Mouse (Mus musculus) midbrain, embryonic 11.5 days (tissue): ENCODE results near the gene Sp7. TPM values are rescaled to one million over a fixed set of nuclear protein-coding genes. Genes with fewer than 3 reads are reported as not detected.

ENCODE experiments used
- ATAC-seq: fragments of 200-750 bp; cut with Nextera tagmentation; 2 replicates; pipeline ENCODE4 v1.8.0; 2017; ENCODE audit warnings: moderate TSS enrichment, moderate library complexity; ENCODE audit not compliant: low FRiP score
- DNase-seq: peaks from one replicate; pipeline ENCODE4 v3.0.0; 2015; ENCODE audit warnings: low spot score; ENCODE audit errors: missing footprints
- H3K27ac ChIP-seq: fragments of 300-500 bp; sonication (generic); 2 replicates; pipeline ENCODE4 v1.5.1; 2014; ENCODE audit warnings: low read depth, low read length
- H3K27me3 ChIP-seq: fragments of 300-500 bp; sonication (generic); 2 replicates; pipeline ENCODE4 v1.6.1; 2014; ENCODE audit warnings: mild to moderate bottlenecking, low read length, moderate library complexity, mixed read lengths; ENCODE audit not compliant: control insufficient read depth, insufficient read depth
- H3K36me3 ChIP-seq: fragments of 300-500 bp; sonication (generic); 2 replicates; pipeline ENCODE4 v1.6.1; 2014; ENCODE audit warnings: mild to moderate bottlenecking, low read length, moderate library complexity, mixed read lengths; ENCODE audit not compliant: control insufficient read depth, insufficient read depth
- H3K4me1 ChIP-seq: fragments of 300-500 bp; sonication (generic); 2 replicates; pipeline ENCODE4 v1.6.1; 2014; ENCODE audit warnings: low read length; ENCODE audit not compliant: control insufficient read depth, insufficient read depth
- H3K4me2 ChIP-seq: fragments of 300-500 bp; sonication (generic); 2 replicates; pipeline ENCODE4 v1.6.1; 2014; ENCODE audit warnings: mild to moderate bottlenecking, moderate library complexity
- H3K4me3 ChIP-seq: fragments of 300-500 bp; sonication (generic); 2 replicates; pipeline ENCODE4 v1.5.1; 2014; ENCODE audit warnings: low read depth, low read length
- H3K9ac ChIP-seq: fragments of 300-500 bp; sonication (generic); 2 replicates; pipeline ENCODE4 v1.6.1; 2014; ENCODE audit warnings: low read length
- H3K9me3 ChIP-seq: fragments of 300-500 bp; sonication (generic); 2 replicates; pipeline ENCODE4 v1.6.1; 2016; ENCODE audit warnings: low read length; ENCODE audit not compliant: control insufficient read depth
- WGBS: fragments of 180-500 bp; shearing (Covaris S2); extraction: QIAGEN DNeasy Blood & Tissue Kit; methylation state at CpG from one replicate; pipeline ENCODE4 v1.1.7; 2014; 5-methylcytosine and 5-hydroxymethylcytosine counted together
- polyA plus RNA-seq: library from polyadenylated mRNA; unstranded; fragments of >200 nt; fragmentation: Nextera tagmentation; extraction: Ambion mirVana; gene quantifications from 2 replicates; pipeline ENCODE4 v1.2.1, GENCODE M21; 2014

The Sp7 gene
- polyA plus RNA-seq, 1 experiment from 2014 or later, result 0.51 TPM

DNA sequence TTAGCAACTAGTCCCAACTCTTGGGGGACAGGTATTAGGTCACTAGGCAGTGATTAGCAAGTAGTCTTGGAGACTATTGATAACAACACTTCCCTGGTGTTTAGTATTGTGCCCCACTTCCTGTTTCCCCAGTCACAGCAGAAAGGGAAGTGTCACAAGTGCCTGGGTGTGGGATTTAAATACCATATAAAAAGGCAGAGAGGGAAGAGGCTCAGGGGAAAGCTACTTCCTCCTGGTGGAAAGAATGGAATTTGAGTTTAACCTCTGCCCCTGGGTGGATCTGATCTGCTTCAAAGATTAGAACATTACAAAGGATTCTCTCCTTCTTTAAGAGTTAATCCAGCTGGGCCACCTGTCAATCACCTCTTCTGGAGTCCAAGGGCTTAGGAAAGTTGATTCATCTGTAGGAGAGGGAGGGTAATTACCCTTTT is 26.6 kb upstream of the Sp7 start:
- Histone ChIP-seq H3K4me3 (no peak overlapping the region), H3K4me1 (peaks cover 10% of the 10 kb centered on the region), H3K9me3 (no peaks in the 10 kb centered on the region), H3K36me3 (no peaks in the 10 kb centered on the region), H3K27me3 (peaks cover 6% of the 10 kb centered on the region; the same call in 1 of the 2 replicates), H3K9ac (no peak overlapping the region), H3K4me2 (no peak overlapping the region), H3K27ac (no peak overlapping the region)
- DNase-seq (peak; percentile 89), ATAC-seq (no peak)

DNA sequence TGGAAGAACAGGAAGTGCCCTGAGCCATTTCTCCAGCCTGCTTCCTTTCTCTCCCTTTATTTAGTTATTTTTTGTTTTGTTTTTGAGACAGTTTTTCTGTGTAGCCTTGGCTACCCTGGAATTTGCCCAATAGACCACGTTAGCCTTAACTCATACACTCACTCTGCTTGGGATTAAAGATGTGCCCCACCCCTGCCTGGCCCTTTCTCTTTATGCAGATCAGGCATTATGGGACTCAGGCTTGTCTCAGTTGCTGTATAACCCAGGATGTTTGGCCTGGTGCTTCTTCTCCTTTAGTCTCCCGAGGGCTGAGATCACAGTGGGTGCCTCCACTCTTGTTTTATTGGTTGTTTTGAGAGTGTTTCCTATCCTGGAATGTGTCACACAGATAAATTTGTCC is 25.5 kb upstream of the Sp7 start:
- peaks cover 9% of the 10 kb centered on the region for H3K4me1 ChIP-seq
- H3K4me3 ChIP-seq, result no peak overlapping the region
- no peak for ATAC-seq
- no peak overlapping the region for H3K27ac ChIP-seq
- H3K36me3 ChIP-seq, result no peaks in the 10 kb centered on the region
- H3K9ac ChIP-seq, result no peak overlapping the region
- H3K4me2 ChIP-seq, result no peak overlapping the region
- peaks cover 4% of the 10 kb centered on the region; the same call in 1 of the 2 replicates for H3K27me3 ChIP-seq
- 29% methylated on average over 2 of the region's 2 CpGs for WGBS
- no peak for DNase-seq
- no peaks in the 10 kb centered on the region for H3K9me3 ChIP-seq

DNA sequence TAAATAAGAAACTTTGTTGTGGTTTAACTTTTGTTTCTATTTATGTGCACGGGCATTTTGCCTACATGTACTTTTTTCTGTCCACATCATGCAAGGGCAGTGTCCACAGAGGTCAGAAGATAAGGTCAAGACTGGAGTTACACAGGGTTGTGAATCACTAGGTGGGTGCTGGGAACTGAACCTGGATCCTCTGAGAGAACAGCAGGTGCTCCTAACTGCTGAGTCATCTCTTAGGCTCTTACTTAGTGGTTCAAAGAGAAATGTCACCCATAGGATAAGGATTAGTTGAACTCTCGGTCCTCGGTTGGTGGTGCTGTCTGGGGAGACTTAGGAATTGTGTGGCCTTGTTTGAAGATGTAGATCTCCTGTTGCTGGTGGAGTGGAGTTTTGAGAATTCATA is 22.0 kb upstream of the Sp7 start:
- ATAC-seq, result no peak
- Histone ChIP-seq H3K27ac (no peak overlapping the region), H3K36me3 (no peaks in the 10 kb centered on the region), H3K9me3 (no peaks in the 10 kb centered on the region), H3K27me3 (no peaks in the 10 kb centered on the region; the same call in 1 of the 2 replicates), H3K9ac (no peak overlapping the region), H3K4me1 (peaks cover 7% of the 10 kb centered on the region), H3K4me2 (no peak overlapping the region), H3K4me3 (no peak overlapping the region)
- WGBS, result 80% methylated on average over 3 of the region's 3 CpGs
- DNase-seq, result no peak

DNA sequence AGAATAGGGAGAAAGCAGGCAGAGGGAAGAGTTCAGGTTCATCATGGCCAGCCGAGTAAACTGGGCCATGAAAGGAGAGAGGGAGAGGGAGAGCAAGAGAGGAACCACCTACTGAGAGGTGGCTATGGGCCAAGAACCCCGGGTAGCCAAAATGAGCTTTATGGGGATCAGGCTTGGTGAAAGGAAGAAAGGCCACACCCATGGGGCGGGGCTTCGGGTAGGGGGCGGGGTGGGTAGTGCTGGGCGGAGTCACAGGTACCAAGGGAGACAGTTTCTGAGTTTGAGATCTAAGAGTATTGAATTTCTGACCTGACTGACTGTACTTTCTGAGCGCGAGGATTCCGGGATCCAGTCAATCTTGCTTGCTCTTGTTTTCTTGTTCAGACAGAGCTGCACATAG is 19.7 kb upstream of the Sp7 start:
- ATAC-seq (no peak), DNase-seq (no peak)
- 54% methylated on average over 9 of the region's 9 CpGs for WGBS
- Histone ChIP-seq H3K27me3 (no peaks in the 10 kb centered on the region; the same call in 1 of the 2 replicates), H3K9ac (no peak overlapping the region), H3K27ac (no peak overlapping the region), H3K36me3 (no peaks in the 10 kb centered on the region), H3K4me2 (no peak overlapping the region), H3K4me3 (no peak overlapping the region), H3K9me3 (no peaks in the 10 kb centered on the region), H3K4me1 (no peaks in the 10 kb centered on the region)

DNA sequence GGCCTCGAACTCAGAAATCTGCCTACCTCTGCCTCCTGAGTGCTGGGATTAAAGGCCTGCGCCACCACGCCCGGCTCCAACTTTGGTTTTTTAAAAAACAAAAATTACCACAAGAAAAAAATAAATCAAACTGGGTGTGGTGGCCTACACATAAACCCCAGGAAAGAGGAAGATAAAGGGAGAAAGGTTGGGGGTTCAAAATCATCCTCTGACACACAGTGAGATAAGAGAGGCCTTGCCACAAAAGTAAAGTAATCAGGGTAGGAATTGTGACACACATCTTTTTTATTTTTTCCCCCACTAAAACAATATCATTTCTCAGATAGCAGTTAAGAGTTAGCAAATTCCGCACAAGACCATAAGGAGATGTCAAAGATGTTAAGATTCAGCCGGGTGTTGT is 16.7 kb upstream of the Sp7 start:
- H3K27me3 ChIP-seq, result no peaks in the 10 kb centered on the region
- no peak overlapping the region for H3K4me3 ChIP-seq
- DNase-seq (no peak), ATAC-seq (no peak)
- 93% methylated on average over 6 of the region's 6 CpGs for WGBS
- H3K9ac ChIP-seq, result no peak overlapping the region
- no peak overlapping the region for H3K27ac ChIP-seq
- no peaks in the 10 kb centered on the region for H3K36me3 ChIP-seq
- H3K9me3 ChIP-seq, result no peaks in the 10 kb centered on the region
- H3K4me1 ChIP-seq, result no peaks in the 10 kb centered on the region
- no peak overlapping the region for H3K4me2 ChIP-seq

DNA sequence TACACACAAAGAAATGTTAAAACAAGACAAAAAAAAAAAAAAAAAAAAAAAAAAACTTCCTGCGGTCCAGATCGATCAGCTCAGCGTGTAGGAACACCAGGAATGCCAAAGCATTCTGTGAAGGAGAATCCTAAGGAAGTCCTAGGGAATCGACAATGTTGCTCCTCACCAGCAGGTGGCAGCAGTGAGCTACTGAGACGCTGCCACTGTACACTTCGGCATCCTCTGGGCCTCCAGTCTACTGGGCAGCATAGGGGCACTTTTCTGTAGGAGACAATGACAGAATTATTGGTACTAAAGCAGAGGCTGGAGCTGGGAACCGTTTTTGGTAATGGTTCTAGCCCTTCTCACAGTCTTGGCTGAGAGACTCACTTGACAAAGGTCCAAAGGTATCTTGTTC is 14.6 kb upstream of the Sp7 start:
- 3% methylated on average over 7 of the region's 7 CpGs for WGBS
- Histone ChIP-seq H3K4me2 (no peak overlapping the region), H3K9ac (no peak overlapping the region), H3K36me3 (no peaks in the 10 kb centered on the region), H3K4me1 (peaks cover 6% of the 10 kb centered on the region), H3K4me3 (no peak overlapping the region), H3K9me3 (no peaks in the 10 kb centered on the region), H3K27ac (no peak overlapping the region), H3K27me3 (peaks cover 2% of the 10 kb centered on the region; the same call in 1 of the 2 replicates)
- ATAC-seq (peak; percentile 71), DNase-seq (peak; percentile 98)

DNA sequence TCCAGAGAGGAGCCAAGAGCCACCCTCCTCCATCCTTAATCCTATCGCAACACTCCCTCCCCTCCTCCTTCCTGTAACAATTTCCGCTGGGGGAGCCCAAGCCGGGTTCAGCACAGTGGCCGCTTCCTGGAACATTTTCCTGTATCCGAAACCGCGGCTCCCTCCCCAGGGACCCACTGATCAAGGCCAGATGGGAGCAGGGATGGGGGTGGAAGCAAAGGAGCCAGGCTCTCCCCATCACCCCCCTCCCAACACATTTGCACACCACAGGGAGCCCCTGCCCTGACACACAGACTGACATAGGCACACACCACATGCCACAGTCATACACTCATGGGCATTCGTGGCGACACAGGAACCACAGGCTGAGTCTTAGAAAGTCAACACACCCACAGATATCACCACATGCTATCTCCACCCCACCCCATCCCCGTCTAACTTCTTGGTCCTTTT is 10.9 kb upstream of the Sp7 start:
- WGBS, result 6% methylated on average over 10 of the region's 10 CpGs
- Histone ChIP-seq H3K4me3 (no peak overlapping the region), H3K4me1 (peaks cover 10% of the 10 kb centered on the region), H3K36me3 (no peaks in the 10 kb centered on the region), H3K9me3 (no peaks in the 10 kb centered on the region), H3K27me3 (peaks cover 5% of the 10 kb centered on the region), H3K27ac (no peak overlapping the region), H3K4me2 (0 out of 2 replicates have a peak overlapping the region, but pooled peaks have one; percentile 98), H3K9ac (0 out of 2 replicates have a peak overlapping the region, but pooled peaks have one; percentile 12)
- DNase-seq (no peak), ATAC-seq (no peak)

DNA sequence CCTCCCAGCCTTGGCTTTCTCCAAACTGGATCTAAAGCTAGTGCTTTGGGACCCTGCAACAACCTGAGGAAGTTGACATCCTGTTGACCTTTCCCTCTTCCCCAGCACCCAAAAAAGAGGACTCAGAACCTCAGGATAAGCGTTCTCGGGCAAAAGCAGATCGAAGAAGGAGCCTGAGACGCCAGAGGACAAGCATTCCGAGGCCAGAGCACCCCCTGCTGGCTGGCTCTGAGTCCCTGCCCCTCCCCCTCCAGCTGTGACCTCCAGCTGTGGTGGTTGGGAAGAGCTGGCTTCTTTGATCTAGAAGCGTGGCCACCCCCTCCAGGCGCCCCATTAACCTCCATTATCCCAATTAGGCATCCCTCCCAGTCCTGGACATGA is 10.2 kb upstream of the Sp7 start:
- DNase-seq (peak; percentile 98), ATAC-seq (peak; percentile 67)
- Histone ChIP-seq H3K9me3 (no peaks in the 10 kb centered on the region), H3K9ac (peak overlapping the region; percentile 65), H3K4me2 (peak overlapping the region; percentile 98), H3K4me3 (peak overlapping the region; percentile 53), H3K4me1 (peaks cover 10% of the 10 kb centered on the region), H3K27ac (no peak overlapping the region), H3K36me3 (no peaks in the 10 kb centered on the region), H3K27me3 (peaks cover 5% of the 10 kb centered on the region)
- 0% methylated on average over 7 of the region's 7 CpGs for WGBS

DNA sequence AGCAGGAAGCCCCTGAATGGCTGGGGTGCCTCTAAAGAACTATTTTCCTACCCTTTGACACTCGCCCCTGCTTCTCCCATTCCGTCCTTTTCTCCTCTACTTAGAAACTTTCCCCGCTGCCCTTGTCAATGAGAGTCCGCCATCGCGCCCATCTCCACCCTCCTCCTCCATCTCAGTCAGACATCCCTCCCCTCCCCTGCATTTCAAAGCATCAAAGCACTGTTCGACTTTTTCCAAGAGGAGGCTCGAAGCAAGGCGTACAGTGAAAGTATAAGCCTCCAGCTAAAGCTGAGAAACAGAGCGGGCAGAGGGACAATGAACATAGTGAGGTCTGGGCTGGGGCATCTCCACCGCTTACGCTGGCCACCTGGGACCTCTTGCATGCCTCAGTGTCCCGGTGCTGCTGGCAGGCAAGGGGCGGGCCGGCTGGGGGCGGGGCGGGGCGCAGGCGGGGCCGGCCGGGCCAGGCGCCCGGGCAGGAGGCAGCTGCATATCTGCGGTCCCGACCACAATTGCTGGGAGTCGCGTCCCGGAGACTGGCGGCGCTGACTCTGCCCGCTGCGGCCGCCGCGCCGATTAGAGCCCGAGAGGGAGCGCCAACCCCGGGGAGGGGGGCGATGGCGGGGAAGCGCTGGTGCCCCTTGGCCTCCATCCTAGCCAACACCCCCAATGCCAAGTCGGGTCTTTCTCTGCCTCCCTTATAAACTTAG is 9.6 kb upstream of the Sp7 start:
- peak overlapping the region; percentile 98 for H3K4me2 ChIP-seq
- no peak overlapping the region for H3K27ac ChIP-seq
- H3K9ac ChIP-seq, result peak overlapping the region; percentile 65
- DNase-seq, result peak; percentile 93
- no peaks in the 10 kb centered on the region for H3K36me3 ChIP-seq
- peak overlapping the region; percentile 53 for H3K4me3 ChIP-seq
- H3K27me3 ChIP-seq, result peaks cover 5% of the 10 kb centered on the region
- H3K4me1 ChIP-seq, result peaks cover 10% of the 10 kb centered on the region
- under 1% methylated on average over 42 of the region's 43 CpGs for WGBS
- no peaks in the 10 kb centered on the region for H3K9me3 ChIP-seq
- peak; percentile 87 for ATAC-seq
